Mouse (Mus musculus): ENCODE measurements at regions not wholly inside any gene's neighbourhood (a gene's known extent, or its start where the extent isn't known, plus 50 kb on each side); places are given as distances from the start of the nearest gene placed in this dataset.
A peak's percentile ranks its signal among the peaks of the same experiment; 100 is the strongest.

DNA sequence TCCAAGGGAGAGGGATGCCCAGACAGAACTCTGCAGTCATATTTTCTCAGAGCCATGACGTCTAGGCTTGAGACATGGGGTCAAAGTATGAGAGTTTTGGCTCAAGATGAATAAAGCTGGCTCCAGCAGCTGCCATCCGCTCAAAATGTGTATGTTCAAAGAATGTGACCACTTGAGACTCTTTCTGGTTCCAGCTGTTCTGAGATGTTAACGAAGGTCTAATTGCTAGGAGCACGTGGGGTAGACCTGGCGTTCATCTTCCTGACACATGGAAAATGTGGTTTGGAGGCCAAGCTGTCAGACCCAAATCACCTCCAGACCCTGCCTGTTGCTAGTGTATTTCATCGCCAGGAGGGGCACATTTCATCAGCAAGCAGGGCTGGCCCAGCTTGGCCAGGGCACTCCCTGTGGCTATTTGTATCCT is 58.9 kb upstream of the Ankrd1 start:
- DNase-seq (ENCODE audit: low spot score): no peak

DNA sequence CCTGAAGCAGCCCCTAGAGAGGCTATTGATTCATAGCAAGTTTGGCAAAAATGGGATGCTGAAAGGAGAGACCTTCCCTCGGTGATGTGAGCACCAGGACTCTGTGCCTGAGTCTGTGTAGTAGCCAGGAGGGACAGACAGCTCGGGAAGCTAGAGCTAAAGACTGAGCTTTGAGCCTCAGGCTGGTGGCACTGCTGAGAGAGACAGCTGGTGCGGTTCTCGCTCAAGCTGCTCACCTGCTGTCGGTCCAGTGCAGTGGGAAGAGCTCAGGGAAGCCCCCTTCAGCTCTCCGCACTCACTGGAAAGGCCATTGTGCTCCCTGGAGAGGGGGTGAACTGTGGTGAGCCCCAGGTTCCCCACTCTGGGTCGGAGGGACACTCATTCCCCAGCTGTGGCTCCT is 60.4 kb upstream of the Ankrd1 start:
- DNase-seq (ENCODE audit: low spot score): no peak

DNA sequence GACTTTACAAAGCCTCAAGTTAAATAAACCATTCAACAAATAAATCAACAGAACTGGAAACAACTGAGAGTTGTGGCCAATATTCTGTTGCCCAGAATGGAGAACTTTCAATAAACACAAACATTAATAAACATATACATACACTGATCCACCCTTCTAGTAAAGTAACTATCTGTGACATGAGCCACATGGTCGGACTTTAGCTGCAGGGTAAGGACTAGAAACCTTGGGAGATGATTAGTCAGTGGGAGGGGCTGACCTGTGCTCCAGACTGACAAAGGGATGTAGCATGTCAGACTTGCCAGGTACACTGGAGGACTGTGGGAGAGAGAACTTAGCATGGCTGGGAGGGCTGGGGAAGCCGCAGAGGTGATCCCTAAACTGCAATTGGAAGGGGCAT is 61.6 kb upstream of the Ankrd1 start:
- no peak for DNase-seq (ENCODE audit: low spot score)

DNA sequence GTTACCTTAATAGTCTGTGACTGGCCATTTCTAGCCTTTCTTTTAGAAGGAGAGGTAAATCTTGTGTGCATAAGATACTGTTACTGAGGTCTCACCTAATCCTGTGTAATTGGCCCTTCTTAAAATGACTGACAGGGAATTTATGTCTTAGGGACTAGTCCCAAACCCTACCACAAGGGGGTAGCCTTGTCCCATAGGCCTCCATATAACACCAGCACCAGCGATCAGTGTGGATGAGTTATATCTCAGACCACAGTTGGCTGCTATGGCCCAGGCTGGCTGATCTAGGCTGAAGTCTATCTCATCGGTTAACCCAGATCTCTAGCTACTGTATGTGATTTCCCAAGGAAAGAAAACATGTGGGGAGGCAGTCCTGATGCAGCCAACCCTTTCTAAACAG is 63.2 kb upstream of the Ankrd1 start:
- peak; percentile 62 for DNase-seq (ENCODE audit: low spot score)

DNA sequence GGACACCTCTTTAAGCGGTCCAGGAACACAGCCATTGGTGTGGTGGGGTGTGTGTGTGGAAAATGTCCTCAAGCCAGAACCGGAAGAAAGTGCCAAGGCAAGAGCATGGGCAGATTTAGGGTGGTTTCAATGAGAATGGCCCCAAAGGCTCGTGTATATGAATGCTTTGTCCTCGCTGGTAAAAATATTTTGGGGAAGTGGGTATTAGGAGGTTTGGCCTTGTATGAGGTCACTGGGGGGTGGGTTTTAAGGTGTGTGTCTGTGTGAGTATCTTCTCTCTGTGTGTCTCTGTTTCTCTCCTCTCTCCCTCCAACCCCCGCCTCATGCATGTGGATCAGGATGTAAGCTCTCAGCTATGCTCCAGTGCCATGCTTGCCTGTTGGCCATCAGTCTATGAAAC is 69.8 kb upstream of the Ankrd1 start:
- DNase-seq (ENCODE audit: low spot score): no peak

DNA sequence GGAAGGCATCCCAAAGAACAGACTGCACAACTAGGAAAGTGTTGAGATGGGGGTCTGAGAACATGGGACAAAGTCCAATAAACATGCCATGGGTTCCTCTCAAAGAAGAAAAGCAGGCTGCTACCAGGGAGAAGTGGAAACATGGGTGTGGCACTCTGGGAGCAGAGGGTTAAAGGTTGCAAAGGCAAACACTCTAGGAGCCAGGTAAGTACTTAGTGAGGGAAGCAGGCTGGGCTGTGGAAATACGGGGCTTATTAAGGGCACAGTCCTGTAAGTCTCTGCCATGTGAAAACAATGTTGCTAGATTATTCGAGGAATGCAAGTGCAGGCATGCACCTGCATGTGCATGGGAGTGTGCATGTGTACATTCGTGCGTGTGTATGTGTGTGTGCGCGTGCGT is 71.7 kb upstream of the Ankrd1 start:
- DNase-seq (ENCODE audit: low spot score): no peak

DNA sequence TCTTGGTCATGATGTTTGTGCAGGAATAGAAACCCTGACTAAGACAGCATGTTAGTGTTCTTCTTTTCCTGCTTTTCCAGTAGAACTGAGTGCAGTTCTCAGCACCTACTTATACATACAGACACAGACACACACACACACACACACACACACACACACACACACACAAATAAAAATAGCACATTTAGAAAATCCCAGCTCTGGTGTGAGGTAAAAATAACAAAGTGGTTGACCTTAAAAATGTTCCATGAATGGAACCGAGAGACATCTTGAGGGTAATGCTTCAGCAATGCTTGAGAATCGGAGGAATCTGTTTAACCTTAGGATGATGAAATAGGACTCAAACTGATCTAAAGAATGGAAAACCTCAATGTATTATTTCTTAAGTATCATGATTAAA is 84.4 kb upstream of the Ankrd1 start:
- no peak for DNase-seq (ENCODE audit: low spot score)

DNA sequence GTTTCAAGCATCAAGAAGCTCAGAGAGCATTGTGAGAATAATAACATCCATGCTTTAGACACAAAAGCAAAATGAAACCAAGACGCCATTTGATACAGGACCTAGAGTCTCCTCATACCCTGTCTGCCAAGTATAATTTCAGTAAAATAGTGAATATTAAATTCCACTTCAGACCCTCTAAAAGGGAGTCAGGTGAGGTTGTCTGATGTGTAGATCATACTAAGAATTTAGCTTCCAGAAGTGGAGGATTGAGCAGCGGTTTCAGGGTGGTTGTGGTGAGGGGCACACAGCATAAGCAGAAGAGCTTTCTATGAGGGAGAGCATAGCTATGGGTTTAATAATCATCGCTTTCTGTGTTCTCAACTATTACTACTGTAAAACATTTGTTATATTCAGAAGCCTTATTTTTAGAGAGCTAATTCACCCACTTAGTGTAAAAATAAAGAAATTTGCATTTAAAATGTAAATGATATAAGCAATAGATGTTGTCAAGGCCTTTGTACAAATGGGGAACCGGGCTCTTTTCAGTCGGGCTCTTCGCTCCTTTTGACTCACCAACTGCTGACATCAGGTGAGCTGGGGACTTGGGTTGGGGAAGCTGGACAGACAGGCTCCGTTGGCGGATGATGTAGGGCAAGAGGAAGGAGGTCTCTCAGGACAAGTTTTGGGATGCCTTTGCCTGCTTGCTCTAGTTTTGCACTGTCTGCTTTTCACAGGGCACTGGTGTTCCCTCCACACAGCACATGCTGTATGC is 85.2 kb upstream of the Ankrd1 start:
- no peak for DNase-seq (ENCODE audit: low spot score)

DNA sequence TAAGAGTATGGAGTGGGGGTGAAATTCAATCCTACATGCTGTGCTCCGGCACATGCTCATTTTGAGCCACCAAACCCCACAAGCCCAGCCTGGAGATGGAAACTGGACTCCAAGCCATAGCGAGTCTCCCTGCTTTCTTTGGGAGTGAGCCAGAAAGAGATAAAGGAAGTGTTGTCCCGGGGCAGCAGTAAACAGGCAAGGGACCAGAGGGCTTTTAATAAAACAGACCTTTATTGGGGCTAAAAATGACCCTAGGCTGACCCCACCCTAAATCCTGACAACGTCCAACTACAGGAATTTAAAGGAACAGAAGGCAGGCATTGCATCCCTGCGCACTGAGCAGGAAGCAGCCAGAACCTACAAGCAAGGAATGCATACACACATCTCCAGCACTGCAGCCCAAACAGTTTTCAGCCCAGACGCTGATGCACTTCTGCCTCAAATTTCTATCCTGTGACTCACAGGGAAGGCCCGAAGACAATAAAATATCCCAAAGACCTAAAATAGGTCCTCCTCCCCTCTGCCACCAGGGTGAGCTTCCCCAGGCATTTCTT is 87.9 kb upstream of the Ankrd1 start:
- DNase-seq (ENCODE audit: low spot score): peak; percentile 23

DNA sequence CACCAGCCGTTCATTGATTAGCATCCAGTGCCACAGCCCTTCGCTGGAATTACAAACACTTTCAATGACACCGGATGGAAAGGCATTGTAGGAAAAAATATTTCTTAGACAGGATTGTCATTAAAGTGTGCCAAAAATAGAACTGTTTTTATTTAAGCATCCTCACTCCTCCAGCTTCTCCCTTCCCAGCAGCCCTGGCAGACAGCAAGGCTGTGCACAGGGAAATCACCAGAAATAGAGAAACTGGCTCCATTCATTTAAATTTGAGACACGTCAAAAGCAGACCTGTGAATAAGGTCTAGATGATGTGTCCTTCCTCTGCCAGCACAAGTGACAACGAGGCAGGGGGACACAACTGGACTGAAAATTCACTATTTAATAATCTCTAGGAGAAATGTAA is 88.5 kb upstream of the Ankrd1 start:
- DNase-seq (ENCODE audit: low spot score): no peak

DNA sequence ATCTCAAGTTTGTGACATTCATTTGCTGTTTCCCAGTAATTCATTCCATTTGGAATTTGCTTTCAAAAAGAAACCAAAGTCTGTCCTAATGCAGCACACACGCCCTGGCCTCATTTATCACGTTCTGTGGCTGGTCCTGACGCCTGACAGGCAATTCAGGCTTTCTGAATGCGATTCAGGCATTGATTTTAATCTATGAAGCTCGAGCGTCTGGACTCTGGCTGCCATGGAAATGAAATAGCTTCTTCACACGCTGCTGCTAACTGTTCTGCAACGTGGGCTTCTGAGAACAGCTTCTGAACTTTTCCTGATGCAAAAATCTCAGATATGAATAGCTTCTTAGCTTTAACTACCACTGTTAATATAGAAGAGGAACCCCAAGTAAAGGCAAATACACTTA is 93.6 kb upstream of the Ankrd1 start:
- DNase-seq (ENCODE audit: low spot score): no peak

DNA sequence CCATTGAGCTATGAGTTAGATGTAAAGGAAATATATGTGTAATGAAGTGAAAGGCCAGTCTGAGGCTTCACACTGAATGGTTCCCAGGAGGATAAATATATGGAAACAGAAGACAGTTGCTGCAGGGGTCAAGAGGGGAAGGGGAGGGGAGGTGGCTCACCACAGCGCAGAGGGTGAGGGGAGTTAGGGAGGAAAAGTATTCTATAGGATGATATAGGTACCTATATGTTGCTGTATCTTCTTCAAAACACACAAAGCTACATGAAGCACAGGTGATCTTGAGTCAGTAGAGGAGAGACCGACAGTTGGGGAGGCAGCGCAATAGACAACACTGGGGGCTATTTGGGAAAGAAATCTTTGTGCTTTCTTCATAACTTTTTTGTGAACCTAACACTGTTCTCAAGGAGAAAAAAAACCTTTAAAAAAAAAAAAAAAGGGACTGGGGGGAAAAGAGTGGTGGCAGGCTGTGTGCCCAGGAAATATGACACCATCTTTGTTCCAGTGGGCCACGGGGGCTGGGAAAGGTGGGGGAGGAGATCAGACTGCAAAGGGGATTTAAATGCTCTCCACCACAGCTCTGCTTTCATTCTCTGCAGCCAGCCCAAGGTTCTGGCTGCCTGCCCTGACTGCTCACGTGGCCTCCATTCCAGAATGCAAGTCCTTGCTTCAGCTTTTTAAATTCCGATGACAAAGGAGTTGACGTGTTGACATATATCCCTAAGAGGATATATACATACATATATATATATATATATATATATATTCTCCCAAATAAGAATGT is 94.5 kb upstream of the Ankrd1 start:
- DNase-seq (ENCODE audit: low spot score): peak; percentile 21

DNA sequence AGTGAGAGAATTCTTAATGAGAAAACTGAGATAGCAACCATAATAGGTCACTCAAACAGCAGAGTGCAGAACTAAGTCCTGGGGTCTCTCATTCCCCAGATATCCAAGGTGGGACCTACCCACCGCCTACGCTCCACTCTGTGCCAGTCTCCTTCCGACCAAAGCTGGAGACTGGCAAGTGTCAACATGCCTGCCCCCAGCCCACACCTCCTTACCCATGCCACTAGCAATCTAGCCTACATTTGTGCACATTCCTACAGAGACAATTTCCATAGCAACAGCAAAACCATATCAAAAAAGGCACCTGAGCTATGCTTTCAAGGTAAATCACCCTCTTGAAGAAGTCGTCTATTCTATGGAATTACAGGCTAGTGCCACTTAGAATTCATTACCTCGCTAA is 97.3 kb upstream of the Ankrd1 start:
- DNase-seq (ENCODE audit: low spot score): no peak

DNA sequence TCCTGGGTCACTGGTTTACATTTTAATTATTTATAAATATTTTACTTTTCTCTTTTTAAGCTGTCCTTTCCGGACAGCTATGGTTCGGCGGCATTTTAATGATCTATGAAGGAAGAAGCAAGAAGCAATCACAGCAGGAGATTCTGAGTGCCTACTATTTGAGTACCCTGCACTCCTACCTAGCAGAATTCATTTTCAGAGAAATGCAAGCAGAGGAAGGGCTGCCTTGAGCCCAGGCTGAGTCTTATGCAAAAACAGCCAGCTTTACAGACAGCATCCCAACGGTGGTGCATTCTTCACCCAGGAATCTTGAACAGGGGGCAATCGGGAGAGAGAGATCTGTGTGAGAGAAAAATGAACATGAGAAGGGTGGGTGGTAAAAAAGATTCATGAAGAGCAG is 97.7 kb upstream of the Ankrd1 start:
- DNase-seq (ENCODE audit: low spot score): no peak

DNA sequence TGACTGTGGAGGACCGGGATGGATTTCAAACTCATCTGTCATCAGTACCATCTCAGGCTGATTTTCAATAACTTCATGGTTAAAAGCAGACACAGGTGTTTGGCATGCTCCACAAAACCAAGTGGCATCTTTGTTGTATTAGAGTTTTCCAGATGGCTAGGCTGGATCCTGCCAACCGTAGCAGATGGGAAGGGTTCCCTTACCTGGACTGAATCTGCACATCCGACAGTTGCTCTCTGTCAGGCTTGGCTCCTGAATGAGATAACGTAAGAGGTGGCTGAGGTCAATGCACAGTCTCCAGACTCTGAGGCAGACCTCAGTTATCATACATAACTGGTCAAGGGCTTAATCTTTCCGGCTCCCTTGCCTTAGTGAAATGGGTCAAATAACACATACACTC is 99.0 kb upstream of the Ankrd1 start:
- no peak for DNase-seq (ENCODE audit: low spot score)

DNA sequence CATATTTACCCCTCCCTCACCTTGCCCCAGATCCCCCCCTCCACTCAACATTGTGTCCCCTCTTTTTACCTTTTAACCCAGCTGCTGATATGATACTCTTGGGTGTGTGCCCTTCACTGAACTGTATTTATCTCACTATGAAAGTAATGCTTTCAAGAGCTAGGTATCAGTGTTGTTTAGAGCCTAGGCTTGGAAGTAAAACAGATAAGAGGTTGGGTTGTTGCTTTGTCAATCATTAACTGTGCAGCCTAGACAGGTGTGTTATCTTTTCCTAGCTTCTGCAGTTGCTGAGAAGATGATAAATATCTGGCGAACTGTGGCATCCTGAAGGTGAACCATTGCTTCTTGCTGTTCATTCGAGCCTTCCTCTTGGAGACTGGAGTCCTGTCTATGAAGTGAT is 101.2 kb upstream of the Ankrd1 start:
- no peak for DNase-seq (ENCODE audit: low spot score)

DNA sequence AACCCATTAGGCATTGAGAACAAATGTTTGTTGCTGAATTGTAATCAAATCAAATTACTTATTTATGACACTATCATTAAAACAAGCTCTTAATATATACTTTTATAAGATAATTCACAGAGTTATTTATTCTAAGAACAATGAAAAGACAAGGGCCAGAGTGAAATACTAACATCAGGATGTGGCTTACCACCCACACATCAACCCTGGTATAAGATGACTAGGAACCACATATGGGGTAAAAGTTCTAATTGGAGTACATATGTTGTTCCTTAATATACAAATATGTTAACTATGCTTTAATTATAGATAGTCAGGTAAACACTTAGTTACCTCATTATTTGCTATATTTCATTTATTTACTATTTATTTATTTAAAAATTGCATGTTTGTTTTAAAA is 101.7 kb upstream of the Ankrd1 start:
- DNase-seq (ENCODE audit: low spot score): no peak

DNA sequence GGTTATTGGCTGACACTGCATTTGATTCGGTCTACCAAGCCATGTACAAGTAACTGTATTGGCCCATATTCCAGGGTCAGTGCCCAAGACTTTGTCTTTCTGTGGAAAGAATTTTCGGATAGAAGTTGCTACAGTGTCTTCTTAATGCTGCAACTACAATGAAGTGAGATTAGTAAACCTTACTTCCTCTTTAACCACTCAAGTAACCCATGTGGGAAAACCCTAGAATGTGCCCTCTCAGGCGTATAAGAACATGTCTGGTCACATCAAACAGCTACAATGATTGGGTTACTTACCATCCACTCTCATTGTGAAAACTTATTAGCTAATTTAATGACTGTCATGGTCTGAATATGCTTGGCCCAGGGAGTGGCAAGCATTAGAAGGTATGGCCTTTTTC is 102.3 kb upstream of the Ankrd1 start:
- DNase-seq (ENCODE audit: low spot score): no peak

DNA sequence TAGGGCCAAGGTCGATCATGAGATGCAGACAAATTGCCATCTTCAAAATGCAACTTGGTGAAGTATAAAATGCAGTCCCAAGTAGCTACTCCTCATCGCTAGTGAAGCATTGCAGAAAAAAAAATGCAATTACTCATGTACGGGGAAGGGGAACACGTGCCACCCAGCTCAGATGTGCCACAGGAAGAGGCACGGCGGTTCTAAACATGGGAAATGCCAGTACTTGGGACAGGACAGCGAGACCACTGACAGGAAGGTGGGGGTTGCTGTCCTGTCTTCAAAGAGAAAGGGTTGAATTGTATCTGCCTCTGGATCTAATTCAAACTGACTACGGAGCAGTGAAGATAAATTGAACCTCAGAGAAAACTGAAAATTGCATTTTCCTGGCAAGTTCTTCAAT is 104.6 kb upstream of the Ankrd1 start:
- no peak for DNase-seq (ENCODE audit: low spot score)

DNA sequence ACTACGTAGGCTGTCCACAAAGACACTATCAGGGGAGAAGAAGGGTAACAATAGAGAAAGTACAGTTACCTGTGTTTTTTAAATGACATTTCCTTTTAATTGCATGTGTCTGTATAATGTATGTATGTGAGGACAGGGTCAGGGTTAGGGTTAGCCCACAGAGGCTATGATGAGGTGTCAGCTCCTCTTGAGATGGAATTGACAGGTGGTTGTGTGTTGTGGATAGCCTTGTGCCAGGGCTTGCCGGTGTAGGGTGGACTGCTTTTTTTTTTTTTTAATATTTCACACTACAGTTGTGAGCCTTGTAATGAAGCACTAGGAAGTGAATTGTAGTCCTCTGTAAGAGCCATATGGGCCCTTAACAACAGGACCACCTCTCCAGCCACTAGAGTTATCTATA is 105.7 kb upstream of the Ankrd1 start:
- no peak for DNase-seq (ENCODE audit: low spot score)

DNA sequence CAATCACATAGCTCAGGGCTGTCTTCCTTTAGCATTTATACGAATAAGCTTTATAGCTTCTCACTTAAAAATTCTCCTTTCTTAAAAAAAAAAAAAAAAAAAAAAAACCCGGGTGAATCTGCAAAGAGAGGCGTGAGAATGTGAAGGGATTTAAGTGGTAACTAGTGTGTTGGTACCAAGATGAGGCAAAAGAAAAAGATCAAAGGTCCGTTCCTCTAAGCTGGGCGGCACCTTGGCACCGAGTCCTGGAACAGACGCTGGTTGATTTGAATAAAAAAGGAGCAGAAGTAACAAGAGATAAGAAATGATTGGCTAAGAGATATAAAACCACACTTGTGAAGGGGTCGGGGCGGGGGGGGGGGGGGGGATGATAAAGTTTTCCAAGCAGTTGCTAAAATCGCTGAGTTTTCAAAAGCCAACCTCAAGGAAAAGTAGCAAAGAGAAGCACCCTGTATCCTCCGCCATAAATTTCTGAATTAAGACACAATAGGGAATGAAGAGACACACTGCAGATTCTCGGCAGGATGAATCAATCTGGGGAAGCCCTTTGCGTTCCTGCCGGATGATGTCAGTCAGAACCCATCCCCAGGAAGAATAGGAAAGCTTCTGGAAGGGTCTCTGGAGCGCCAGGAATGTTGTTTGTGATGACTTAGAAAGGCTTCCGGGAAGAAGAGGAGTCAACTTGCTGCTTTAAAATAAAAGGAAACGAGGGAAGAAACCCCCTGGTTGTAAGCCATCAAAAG is 107.7 kb upstream of the Ankrd1 start:
- DNase-seq (ENCODE audit: low spot score): no peak

DNA sequence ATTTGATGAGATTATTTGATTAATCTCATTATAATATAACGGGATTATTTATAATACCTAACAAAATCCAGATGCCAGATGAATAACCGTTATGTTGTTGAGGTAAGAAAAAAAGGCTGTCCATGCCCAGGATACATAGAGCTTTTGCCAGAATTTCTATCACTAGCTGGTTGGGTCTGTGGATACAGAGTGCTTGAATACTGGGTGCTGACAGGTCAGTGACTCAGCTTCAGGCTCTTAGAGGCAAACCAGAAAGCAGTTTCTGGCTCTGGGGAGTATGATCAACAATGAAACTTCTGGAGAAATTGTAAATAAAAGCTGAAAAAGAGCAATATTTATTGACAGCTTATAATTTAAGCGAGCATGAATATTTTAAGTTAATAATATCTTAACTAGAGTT is 109.4 kb upstream of the Ankrd1 start:
- peak; percentile 45 for DNase-seq (ENCODE audit: low spot score)

All from heart, adult 8-10 months (tissue).